Mouse (Mus musculus) frontal cortex, adult (tissue): ENCODE measurements around the gene Ell.
"Not testable (repeated sequence)": the region's sequence is repeated elsewhere in the genome, so short reads cannot be mapped to it uniquely, and the experiment has no call there.

ENCODE experiments used
- ATAC-seq: cut with Nextera tagmentation; 2 replicates; pipeline ENCODE4 v1.9.2; 2017; ENCODE audit warnings: mild to moderate bottlenecking, moderate library complexity, mixed read lengths; ENCODE audit not compliant: low TSS enrichment

The Ell gene

DNA sequence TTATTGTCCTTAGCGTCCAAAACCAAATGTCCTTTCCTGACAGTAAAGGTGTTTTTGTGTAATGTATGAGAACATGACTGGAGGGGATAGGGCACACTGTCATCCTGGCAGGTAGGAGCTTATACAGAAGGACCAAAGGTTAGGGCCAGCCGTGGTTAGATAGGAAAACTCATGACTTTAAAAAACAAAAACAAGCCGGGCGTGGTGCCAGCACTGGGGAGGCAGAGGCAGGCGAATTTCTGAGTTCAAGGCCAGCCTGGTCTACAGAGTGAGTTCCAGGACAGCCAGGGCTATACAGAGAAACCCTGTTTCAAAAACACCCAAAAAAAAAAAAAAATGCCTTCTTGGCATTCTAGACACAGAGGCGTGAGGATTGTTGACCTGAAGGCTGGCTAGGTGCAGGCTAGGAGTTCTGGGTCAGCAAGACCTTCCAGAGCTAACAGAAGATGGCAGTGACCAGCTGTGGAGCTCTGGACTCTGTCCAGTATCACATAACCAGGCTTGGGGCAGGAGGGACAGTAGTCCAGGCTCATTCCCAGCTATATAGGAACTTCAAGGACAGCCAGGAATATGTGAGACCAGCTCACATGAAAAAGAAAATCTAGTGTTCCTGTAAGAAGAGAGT lies 24.6 kb downstream of the Ell start:
- no peak for ATAC-seq

DNA sequence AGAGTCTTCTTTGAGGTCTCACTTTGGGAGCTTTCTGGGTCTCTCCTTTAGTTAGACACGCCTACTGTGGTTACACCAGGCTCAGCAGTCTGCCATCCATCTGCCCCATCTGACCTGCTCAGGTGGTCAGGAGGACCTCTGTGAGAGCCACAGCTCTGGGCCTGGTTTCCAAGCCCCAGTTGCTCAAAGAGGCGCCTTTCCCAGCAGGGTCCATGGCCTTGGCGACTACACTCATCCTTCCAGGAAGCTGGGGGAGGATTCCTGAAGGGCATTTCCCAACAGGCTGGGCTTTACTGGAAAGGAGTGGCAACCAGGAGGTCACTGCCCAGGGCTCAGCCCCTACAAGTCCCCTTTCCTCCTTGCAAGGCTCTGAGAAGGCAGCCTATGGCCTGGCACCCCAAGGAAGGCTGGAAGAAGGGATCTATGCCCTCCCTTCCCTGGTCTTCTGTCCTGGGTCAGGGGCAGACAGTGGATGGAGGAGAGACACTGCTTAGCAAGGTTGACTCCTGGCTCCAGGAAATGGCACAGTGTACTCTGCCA lies 25.5 kb downstream of the Ell start:
- ATAC-seq = no peak

- no peak for ATAC-seq
Measured at GRCm38 (mm10) chr8:70565561-70565960, 26.3 kb downstream of the Ell start.

- ATAC-seq = no peak
Measured at GRCm38 (mm10) chr8:70570360-70570759, 31.1 kb downstream of the Ell start.

- no peak for ATAC-seq
Measured at GRCm38 (mm10) chr8:70570990-70571389, 31.7 kb downstream of the Ell start.

DNA sequence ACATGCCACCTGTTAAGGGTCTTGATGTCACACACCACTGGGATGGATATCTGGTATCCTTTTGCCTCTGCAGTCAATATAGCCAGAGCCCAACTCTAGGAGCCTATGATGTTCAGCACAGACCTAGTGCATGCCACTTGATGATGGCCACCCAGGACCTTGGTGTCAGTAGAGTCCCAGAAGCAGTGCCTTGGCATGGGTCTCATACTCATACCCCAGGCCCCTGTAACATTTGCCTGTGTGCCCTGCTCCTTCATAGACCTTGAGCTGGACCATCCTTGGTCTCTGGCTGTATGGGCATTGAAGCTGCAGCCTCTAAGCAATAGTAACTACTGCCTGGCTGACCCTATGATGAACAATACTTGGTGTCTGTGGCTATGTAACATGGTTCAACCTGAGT lies 35.0 kb downstream of the Ell start:
- ATAC-seq = no peak

DNA sequence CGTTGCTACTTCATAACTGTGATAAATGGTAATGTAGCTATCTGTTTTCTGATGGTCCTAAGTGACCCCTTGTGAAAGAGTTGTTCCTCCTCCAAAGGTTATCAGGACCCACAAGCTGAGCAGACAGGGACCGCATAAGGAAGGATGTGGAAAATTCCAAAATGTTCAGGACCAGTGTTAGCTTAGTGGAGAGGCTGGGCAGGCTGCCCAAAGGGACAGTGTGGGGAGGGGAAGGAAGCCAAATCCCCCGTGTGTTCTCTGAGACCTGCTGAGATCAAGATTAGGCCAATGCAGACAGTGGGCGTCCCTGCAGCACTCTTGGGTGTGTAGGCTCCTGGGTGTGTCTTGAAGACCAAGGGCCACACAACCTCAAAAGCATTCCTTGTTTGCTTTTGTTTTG lies 35.7 kb downstream of the Ell start:
- ATAC-seq = 0 out of 2 replicates have a peak, but pooled peaks have one; percentile 21

GRCm38 (mm10) chr8:70577207-70577606 lies 38.0 kb downstream of the Ell start:
- ATAC-seq = no peak

DNA sequence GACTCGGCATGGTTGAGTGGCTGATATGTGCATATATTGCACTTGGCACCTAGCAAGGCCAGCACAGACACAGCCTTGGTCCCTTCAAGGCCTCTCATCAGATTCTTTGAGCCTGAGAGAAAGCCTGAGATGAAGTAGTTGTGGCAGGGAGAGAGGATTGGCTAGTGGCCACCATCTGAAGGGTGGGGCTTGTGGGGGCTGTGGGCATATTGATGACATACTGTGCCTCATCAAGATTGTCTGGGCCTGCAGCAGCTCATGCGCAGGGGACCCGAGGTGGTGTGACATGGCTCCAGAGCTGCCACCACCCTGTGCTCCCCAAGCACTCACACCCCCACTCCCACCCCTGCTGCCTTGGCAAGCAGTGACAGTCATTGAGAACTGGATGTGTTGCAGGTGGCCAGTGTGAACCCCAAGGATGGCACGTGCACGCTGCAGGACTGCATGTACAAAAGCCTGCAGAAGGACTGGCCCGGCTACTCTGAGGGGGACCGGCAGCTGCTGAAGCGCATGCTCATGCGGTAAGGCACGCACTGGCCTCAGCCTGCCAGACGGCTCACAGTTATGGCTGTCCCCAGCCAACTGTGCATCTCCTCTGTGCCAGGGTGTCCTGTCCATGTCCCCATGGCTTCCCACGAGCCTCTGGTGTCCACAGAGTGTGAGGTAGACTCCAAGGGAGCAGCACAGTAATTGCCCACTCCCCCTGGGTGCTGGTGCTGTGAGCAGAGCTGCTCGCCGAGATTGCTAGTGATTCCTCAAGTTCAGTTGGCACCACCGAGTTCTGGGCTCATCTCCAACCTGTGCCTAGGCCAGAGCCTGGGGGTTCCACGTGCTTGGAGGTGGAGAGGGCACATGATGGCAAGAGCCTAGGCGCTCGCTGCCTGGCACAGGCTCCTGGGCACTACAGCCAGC lies 44.5 kb downstream of the Ell start:
- ATAC-seq = peak; percentile 46

DNA sequence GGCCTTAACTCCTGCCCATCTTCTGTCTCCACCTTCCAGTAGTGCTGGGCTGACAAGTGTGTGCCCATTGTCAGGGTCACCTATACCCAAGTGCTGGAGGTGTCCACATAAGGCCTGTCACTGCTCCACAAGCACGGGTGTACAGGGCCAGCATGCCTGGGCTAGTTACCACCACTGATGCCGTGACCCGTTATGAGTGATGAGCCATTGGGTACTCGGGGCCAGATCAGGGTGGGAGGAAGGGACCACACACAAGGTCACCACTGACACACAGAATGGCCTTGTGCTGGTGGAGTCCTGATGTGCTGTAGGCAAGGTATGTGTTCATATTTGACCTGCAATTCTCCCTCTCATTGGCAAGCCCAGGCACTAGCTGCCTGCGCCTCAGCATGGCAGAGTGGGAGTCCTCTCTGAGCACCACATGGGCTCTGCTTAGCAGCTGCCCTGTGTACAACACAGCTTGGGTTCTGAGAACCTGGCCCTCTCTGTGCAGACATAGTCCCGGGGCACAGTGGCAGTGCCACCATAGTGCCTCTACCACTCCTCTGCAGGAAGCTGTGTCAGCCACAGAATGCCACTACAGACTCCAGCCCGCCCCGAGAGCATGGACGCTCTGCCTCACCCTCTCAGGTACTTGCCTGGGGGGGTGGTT lies 45.5 kb downstream of the Ell start:
- peak; percentile 12; the same call in 1 of the 2 replicates for ATAC-seq

DNA sequence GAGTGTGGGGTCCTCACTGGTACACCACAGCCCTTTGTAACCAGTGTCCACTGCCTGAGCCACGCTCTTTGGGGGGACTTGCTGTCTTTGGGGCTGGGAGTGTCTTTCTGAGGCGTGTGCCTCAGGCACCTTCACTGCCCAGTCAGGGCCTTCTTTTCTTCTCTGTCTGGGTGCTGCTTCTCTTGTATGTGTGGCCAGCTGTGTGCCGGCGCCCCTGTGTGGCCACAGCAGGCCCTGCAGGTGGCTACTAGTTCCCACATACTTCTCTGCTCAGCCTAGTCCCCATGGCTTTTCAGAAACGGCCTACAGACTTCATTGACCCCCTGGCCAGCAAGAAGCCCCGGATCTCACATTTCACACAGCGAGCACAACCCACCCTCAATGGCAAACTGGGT lies 46.0 kb downstream of the Ell start:
- ATAC-seq = peak; percentile 78

DNA sequence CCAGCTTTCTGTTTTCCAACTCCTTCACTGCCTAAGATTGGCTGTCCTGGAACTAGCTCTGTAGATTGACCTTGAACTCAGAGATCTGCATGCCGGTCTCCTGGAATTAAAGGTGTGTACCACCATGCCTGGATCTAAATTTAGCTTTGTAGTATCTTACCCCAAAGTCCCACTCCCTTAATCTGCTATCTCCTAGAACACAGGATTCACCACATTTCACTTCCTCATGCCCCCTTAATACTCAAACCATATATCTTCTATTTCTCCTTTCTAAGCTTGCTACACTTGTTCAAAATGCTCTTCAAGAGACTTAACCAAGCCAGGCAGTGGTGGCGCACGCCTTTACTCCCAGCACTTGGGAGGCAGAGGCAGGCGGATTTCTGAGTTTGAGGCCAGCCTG lies 48.7 kb downstream of the Ell start:
- not testable (repeated sequence) for ATAC-seq

DNA sequence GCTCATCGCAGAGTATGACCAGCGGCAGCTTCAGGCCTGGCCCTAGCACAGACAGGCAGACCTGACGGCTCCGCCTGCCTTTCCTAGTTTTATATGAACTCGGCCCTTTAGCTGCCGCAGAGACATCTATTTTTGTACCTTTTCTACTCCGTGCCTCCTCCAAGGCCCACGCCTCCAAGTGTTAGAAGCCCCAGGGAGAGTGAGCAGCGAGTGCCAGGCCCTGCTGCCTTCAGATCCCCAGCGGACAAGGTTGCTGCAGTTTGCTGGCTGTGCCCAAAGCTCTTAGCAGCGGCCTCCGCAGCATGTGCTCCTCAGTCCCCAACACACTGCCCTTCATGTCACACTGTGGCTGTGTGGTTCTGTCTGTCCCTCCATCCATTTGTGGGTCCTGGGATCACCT lies 52.3 kb downstream of the Ell start:
- peak; percentile 48 for ATAC-seq

GRCm38 (mm10) chr8:70593173-70593572 lies 53.9 kb downstream of the Ell start:
- no peak for ATAC-seq

DNA sequence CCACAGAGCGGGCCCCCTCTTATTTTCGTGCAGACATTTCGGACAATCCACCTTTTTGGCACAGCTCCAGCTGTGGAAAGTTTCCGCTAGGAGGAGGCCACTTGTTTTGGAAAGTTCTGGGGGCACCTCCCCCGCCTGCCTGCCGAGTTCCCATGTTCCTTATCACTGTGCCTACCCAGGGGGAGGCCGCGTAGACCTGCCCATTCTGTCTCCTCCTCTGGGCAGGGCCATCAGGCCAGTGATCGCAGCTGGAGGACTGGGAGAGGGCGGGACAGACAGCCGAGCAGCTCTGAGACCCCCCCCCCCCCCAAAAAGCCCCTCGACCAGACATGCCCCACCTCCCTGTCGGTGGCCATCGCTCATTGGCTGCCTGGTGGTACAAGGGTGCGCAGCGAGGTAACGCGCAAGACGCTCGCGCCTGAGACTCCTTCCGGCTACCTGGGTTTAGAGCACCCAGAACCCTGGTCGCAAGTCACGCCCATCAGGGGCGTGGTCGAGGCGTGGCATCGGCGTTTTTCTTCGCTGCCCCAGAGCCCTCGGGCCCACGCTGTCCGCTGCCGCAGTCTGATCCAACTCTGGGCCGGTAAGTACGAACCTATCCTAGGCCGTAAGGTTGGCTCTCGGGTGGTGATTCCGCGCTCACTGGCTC lies 54.8 kb downstream of the Ell start, which contains the start of gene Isyna1:
Gene Isyna1, plus strand, starts transcription at position 413 of the 649 bp plus-strand sequence.
- peak; percentile 42 for ATAC-seq

GRCm38 (mm10) chr8:70594621-70595564 lies 55.6 kb downstream of the Ell start:
- ATAC-seq = 0 out of 2 replicates have a peak, but pooled peaks have one; percentile 3

DNA sequence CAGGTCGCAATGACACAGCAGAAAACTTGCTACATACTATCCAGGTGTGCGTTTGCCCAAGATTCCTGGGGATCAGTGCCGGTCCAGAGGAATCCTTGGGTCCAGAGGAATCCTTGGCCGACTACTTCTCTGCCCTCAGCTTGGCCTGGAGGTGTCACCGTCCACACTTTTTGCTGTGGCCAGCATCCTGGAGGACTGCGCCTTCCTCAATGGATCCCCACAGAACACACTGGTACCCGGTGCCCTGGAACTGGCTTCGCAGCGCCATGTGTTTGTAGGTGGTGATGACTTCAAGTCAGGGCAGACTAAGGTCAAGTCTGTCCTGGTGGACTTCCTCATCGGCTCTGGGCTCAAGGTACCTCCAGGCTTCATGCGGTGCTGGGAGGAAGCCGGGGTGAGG lies 56.6 kb downstream of the Ell start:
- no peak for ATAC-seq

DNA sequence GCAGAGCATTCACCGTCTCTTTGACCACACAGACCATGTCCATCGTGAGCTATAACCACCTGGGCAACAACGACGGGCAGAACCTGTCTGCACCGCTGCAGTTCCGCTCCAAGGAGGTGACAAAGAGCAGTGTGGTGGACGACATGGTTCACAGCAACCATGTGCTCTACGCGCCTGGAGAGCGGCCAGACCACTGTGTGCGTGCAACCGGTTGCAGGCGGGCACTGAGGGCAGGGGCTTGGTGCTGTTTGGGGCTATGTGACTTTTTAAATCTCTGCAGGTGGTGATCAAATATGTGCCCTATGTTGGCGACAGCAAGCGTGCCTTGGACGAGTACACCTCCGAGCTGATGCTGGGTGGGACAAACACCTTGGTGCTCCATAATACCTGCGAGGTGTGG lies 57.0 kb downstream of the Ell start:
- ATAC-seq = no peak

DNA sequence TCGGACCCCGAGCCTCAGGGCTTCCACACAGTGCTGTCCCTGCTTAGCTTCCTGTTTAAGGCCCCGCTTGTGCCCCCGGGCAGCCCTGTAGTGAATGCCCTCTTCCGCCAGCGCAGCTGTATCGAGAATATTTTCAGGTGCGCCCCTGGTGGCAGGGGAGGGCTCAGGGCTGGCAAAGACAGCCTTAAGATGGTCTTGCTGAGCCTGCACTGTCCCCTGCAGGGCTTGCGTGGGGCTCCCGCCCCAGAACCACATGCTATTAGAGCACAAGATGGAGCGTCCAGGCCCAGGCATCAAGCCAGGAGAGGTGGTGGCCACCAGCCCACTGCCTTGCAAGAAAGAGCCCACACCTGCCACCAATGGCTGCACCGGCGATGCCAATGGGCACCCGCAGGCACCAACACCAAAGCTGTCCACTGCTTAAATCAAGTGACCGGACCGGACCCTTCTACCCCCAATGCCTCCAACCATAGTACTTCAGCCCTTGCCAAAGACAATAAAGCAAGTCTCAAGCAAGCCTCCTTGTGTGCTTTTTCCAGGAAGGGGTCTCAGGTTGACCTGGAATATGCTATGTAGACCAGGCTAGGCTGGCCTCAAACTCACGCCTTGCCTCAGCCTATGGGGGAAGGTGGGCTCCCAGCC lies 57.6 kb downstream of the Ell start:
- no peak for ATAC-seq
